Mouse (Mus musculus) limb, embryonic 10.5 days (tissue): ENCODE measurements at regions not wholly inside any gene's neighbourhood (a gene's known extent, or its start where the extent isn't known, plus 50 kb on each side); places are given as distances from the start of the nearest gene placed in this dataset.

Source experiments
- DNase-seq: peaks from one replicate; pipeline ENCODE4 v3.0.0-alpha.2; 2017; ENCODE audit warnings: low spot score
- H3K27ac ChIP-seq: fragments of 300-500 bp; sonication (generic); 2 replicates; pipeline ENCODE4 v1.5.1; 2016; ENCODE audit warnings: mild to moderate bottlenecking
- H3K27me3 ChIP-seq: fragments of 300-500 bp; sonication (generic); 2 replicates; pipeline ENCODE4 v1.6.1; 2016; ENCODE audit warnings: low read depth, mild to moderate bottlenecking; ENCODE audit not compliant: poor library complexity, severe bottlenecking
- H3K36me3 ChIP-seq: fragments of 300-500 bp; sonication (generic); 2 replicates; pipeline ENCODE4 v1.6.1; 2016; ENCODE audit warnings: mild to moderate bottlenecking, moderate library complexity
- H3K4me1 ChIP-seq: fragments of 300-500 bp; sonication (generic); 2 replicates; pipeline ENCODE4 v1.6.1; 2016
- H3K4me3 ChIP-seq: fragments of 300-500 bp; sonication (generic); 2 replicates; pipeline ENCODE4 v1.5.1; 2016; ENCODE audit warnings: mild to moderate bottlenecking, moderate library complexity
- H3K9me3 ChIP-seq: fragments of 300-500 bp; sonication (generic); replicated peaks from 2 replicates; pipeline ENCODE4 v1.6.1; 2016; ENCODE audit warnings: mild to moderate bottlenecking
- WGBS: fragments of 180-500 bp; shearing (Covaris S2); methylation state at CpG from one replicate; pipeline ENCODE4 v1.1.7; 2016; 5-methylcytosine and 5-hydroxymethylcytosine counted together

DNA sequence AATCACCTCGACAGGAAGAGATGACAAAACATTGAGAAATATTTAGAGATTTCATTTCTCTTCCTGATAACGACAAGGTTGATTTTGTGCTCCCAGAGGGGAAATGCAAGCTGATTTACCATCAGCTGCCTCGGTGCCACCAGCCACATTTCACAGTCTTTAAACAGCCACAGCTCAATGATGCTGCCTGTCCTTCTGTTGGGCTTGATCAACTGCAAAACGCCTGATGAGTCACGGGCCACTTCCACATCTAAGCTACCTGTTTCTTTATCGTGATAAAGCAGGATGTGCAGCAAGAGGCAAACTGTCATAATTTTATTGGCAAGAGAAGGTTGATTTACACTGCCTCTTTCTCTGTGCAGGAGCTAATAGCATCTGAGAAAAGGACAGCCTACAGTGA lies 140.1 kb upstream of the Slc7a11 start:
- H3K27ac ChIP-seq, result no peak overlapping the region
- no peak overlapping the region for H3K4me3 ChIP-seq
- no peaks in the 10 kb centered on the region for H3K36me3 ChIP-seq
- no peaks in the 10 kb centered on the region for H3K4me1 ChIP-seq
- 83% methylated on average over 6 of the region's 6 CpGs for WGBS
- no peaks in the 10 kb centered on the region for H3K27me3 ChIP-seq
- DNase-seq, result no peak
- no peaks in the 10 kb centered on the region for H3K9me3 ChIP-seq

DNA sequence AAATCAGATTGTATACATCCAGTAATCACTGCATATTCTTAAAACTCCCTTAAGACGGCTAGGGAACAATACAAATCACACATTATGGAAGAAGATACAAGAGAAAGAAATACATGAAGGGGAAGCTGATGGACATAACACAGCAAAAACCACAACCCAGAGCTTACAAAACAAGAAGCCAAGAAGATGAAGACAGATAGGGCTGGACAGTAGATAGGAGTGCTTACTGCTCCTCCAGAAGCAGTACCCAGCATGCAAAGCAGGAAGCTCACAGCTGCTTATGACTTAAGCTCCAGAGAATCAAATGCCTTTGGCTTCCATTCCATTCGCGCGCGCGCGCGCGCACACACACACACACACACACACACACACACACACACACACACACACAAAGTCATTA lies 131.0 kb upstream of the Slc7a11 start:
- 98% methylated on average over 9 of the region's 9 CpGs for WGBS
- no peaks in the 10 kb centered on the region for H3K9me3 ChIP-seq
- no peaks in the 10 kb centered on the region for H3K4me1 ChIP-seq
- no peak overlapping the region for H3K27ac ChIP-seq
- no peaks in the 10 kb centered on the region for H3K36me3 ChIP-seq
- no peak overlapping the region for H3K4me3 ChIP-seq
- DNase-seq, result no peak
- H3K27me3 ChIP-seq, result no peaks in the 10 kb centered on the region

- no peaks in the 10 kb centered on the region for H3K27me3 ChIP-seq
- H3K9me3 ChIP-seq, result no peaks in the 10 kb centered on the region
- no peak for DNase-seq
- no peak overlapping the region for H3K27ac ChIP-seq
- no peak overlapping the region for H3K4me3 ChIP-seq
- H3K4me1 ChIP-seq, result peaks cover 3% of the 10 kb centered on the region; the same call in 1 of the 2 replicates
- no peaks in the 10 kb centered on the region for H3K36me3 ChIP-seq
Measured at GRCm38 (mm10) chr3:50570027-50570426, 126.6 kb upstream of the Slc7a11 start.

- Histone ChIP-seq H3K9me3 (no peaks in the 10 kb centered on the region), H3K4me3 (no peak overlapping the region), H3K27me3 (no peaks in the 10 kb centered on the region), H3K4me1 (peaks cover 3% of the 10 kb centered on the region; the same call in 1 of the 2 replicates), H3K27ac (no peak overlapping the region), H3K36me3 (no peaks in the 10 kb centered on the region)
- WGBS, result 94% methylated on average over 10 of the region's 10 CpGs
- no peak for DNase-seq
Measured at GRCm38 (mm10) chr3:50569565-50569964, 126.2 kb upstream of the Slc7a11 start.

DNA sequence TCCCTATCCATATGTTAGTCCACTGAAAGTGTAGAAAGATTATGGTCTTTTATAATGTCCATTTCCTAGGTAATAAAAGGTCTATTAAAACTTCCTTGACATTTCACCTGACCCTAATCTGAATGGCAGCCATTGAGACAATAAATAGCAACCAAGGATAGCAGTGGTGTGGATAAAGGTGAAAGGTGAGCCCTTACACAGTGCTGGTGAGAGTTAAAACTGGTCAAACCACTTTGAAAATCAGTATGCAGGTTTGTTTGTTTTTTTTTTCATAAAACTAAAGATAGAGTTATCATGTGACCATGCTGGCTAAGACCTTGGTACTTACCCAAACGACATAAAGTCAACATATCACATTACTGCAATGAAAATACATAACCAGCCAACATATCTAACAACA lies 110.7 kb upstream of the Slc7a11 start:
- H3K27ac ChIP-seq, result no peak overlapping the region
- no peaks in the 10 kb centered on the region for H3K9me3 ChIP-seq
- WGBS, result 68% methylated on average over 1 of the region's 1 CpGs
- H3K4me1 ChIP-seq, result no peaks in the 10 kb centered on the region
- H3K36me3 ChIP-seq, result no peaks in the 10 kb centered on the region
- no peak overlapping the region for H3K4me3 ChIP-seq
- H3K27me3 ChIP-seq, result no peaks in the 10 kb centered on the region
- DNase-seq, result no peak

DNA sequence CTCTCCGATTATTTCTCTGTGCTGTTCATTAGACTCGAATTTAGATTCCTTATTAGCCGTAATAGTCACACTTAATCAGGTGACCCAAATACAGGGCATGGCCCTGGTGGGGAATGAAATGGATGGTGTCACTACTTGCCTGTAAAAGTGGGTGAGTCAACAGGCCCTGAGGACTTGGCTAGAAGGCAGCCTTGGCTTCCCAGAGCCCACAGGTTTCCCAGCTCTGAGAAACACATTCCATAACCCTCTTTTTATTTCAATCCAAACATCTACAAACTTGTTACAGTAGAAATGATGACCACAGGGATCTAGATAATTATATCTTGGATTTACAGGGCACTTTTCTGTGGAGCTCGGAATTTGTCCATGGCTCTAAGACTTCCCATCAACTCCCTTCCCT lies 105.2 kb upstream of the Slc7a11 start:
- no peak overlapping the region for H3K4me3 ChIP-seq
- H3K4me1 ChIP-seq, result no peaks in the 10 kb centered on the region
- 93% methylated on average over 4 of the region's 4 CpGs for WGBS
- DNase-seq, result no peak
- no peaks in the 10 kb centered on the region for H3K9me3 ChIP-seq
- no peak overlapping the region for H3K27ac ChIP-seq
- H3K36me3 ChIP-seq, result no peaks in the 10 kb centered on the region
- H3K27me3 ChIP-seq, result no peaks in the 10 kb centered on the region

DNA sequence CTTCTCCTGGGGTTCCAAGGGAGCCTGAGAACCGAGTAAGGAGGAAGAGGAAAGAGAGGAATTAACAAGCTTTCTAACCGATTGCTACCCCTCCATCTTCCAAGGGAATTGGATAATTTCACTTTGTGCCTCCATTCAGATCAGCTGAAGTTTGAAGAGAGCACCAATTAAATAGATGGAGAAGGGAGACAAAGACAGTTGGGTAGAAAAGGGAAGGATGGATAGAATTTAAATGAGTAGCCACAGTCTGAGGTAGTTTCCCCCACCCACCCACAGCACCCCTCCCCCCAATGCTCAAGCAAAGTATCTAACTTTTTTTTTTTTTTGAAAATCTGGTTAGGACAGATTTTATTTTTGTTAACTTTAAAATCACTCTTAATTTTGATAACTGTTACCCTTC lies 87.2 kb upstream of the Slc7a11 start:
- Histone ChIP-seq H3K9me3 (0 out of 2 replicates have a peak, but pooled peaks cover 2% of the 10 kb centered on the region), H3K36me3 (no peaks in the 10 kb centered on the region; the same call in 1 of the 2 replicates), H3K27ac (no peak overlapping the region), H3K4me3 (no peak overlapping the region), H3K27me3 (no peaks in the 10 kb centered on the region), H3K4me1 (no peaks in the 10 kb centered on the region)
- DNase-seq, result no peak
- WGBS, result 66% methylated on average over 2 of the region's 2 CpGs

- 97% methylated on average over 1 of the region's 1 CpGs for WGBS
- H3K27ac ChIP-seq, result no peak overlapping the region
- H3K36me3 ChIP-seq, result no peaks in the 10 kb centered on the region
- no peaks in the 10 kb centered on the region for H3K9me3 ChIP-seq
- no peak for DNase-seq
- no peak overlapping the region for H3K4me3 ChIP-seq
- no peaks in the 10 kb centered on the region for H3K27me3 ChIP-seq
- H3K4me1 ChIP-seq, result no peaks in the 10 kb centered on the region
Measured at GRCm38 (mm10) chr3:50524006-50524405, 80.6 kb upstream of the Slc7a11 start.

GRCm38 (mm10) chr3:50507211-50507610 lies 63.8 kb upstream of the Slc7a11 start:
- H3K4me1 ChIP-seq, result peaks cover 7% of the 10 kb centered on the region
- no peaks in the 10 kb centered on the region for H3K27me3 ChIP-seq
- no peak for DNase-seq
- no peaks in the 10 kb centered on the region for H3K36me3 ChIP-seq
- H3K27ac ChIP-seq, result no peak overlapping the region
- 87% methylated on average over 2 of the region's 2 CpGs for WGBS
- no peak overlapping the region for H3K4me3 ChIP-seq
- H3K9me3 ChIP-seq, result no peaks in the 10 kb centered on the region
